Mouse (Mus musculus) midbrain, embryonic 10.5 days (tissue): ENCODE results near the gene Zzz3. TPM values are rescaled to one million over a fixed set of nuclear protein-coding genes. Genes with fewer than 3 reads are reported as not detected.

Experiments used
- DNase-seq: peaks from one replicate; pipeline ENCODE4 v3.0.0-alpha.2; 2017; ENCODE audit warnings: low spot score
- H3K27ac ChIP-seq: fragments of 300-500 bp; sonication (generic); replicated peaks from 2 replicates; pipeline ENCODE4 v1.5.1; 2016; ENCODE audit warnings: mild to moderate bottlenecking
- H3K27me3 ChIP-seq: fragments of 300-500 bp; sonication (generic); 2 replicates; pipeline ENCODE4 v1.6.1; 2016; ENCODE audit warnings: low read depth, mild to moderate bottlenecking; ENCODE audit not compliant: poor library complexity, severe bottlenecking
- H3K36me3 ChIP-seq: fragments of 300-500 bp; sonication (generic); 2 replicates; pipeline ENCODE4 v1.6.1; 2016; ENCODE audit warnings: mild to moderate bottlenecking, moderate library complexity
- H3K4me1 ChIP-seq: fragments of 300-500 bp; sonication (generic); 2 replicates; pipeline ENCODE4 v1.6.1; 2016
- H3K4me3 ChIP-seq: fragments of 300-500 bp; sonication (generic); 2 replicates; pipeline ENCODE4 v1.5.1; 2016; ENCODE audit warnings: mild to moderate bottlenecking, moderate library complexity
- H3K9me3 ChIP-seq: fragments of 300-500 bp; sonication (generic); replicated peaks from 2 replicates; pipeline ENCODE4 v1.6.1; 2016; ENCODE audit warnings: mild to moderate bottlenecking
- WGBS: fragments of 180-500 bp; shearing (Covaris S2); methylation state at CpG from one replicate; pipeline ENCODE4 v1.1.7; 2016; 5-methylcytosine and 5-hydroxymethylcytosine counted together
- polyA plus RNA-seq: library from polyadenylated mRNA; unstranded; fragments of >200 nt; fragmentation: Nextera tagmentation; extraction: Ambion mirVana; gene quantifications from 2 replicates; pipeline ENCODE4 v1.2.1, GENCODE M21; 2016

Zzz3 gene
- polyA plus RNA-seq, 1 experiment from 2014 or later = 53.3 TPM

- no peaks in the 10 kb centered on the region for H3K9me3 ChIP-seq
- no peaks in the 10 kb centered on the region for H3K27me3 ChIP-seq
- H3K4me3 ChIP-seq = no peak overlapping the region
- H3K27ac ChIP-seq = no peak overlapping the region
- WGBS = 86% methylated on average over 7 of the region's 7 CpGs
- H3K4me1 ChIP-seq = peaks cover 9% of the 10 kb centered on the region
- DNase-seq = no peak
- peaks cover 60% of the 10 kb centered on the region for H3K36me3 ChIP-seq
Observed at GRCm38 (mm10) chr3:152359151-152359550, 36.1 kb upstream of the Zzz3 start.

GRCm38 (mm10) chr3:152364181-152364580 is 31.1 kb upstream of the Zzz3 start:
- peaks cover 97% of the 10 kb centered on the region for H3K36me3 ChIP-seq
- H3K27ac ChIP-seq = no peak overlapping the region
- H3K4me3 ChIP-seq = no peak overlapping the region
- 87% methylated on average over 2 of the region's 2 CpGs for WGBS
- DNase-seq = no peak
- no peaks in the 10 kb centered on the region for H3K4me1 ChIP-seq
- no peaks in the 10 kb centered on the region for H3K9me3 ChIP-seq
- no peaks in the 10 kb centered on the region for H3K27me3 ChIP-seq

- Histone ChIP-seq H3K27ac (no peak overlapping the region), H3K27me3 (no peaks in the 10 kb centered on the region), H3K36me3 (peaks cover 92% of the 10 kb centered on the region), H3K4me3 (no peak overlapping the region), H3K9me3 (no peaks in the 10 kb centered on the region), H3K4me1 (no peaks in the 10 kb centered on the region)
- no peak for DNase-seq
- WGBS = 92% methylated on average over 4 of the region's 4 CpGs
Observed at GRCm38 (mm10) chr3:152376063-152376462, 19.2 kb upstream of the Zzz3 start.

GRCm38 (mm10) chr3:152384106-152384505 is 11.2 kb upstream of the Zzz3 start:
- H3K36me3 ChIP-seq = peaks cover 83% of the 10 kb centered on the region
- no peak overlapping the region for H3K27ac ChIP-seq
- no peaks in the 10 kb centered on the region for H3K9me3 ChIP-seq
- WGBS = 79% methylated on average over 11 of the region's 11 CpGs
- H3K4me3 ChIP-seq = no peak overlapping the region
- no peaks in the 10 kb centered on the region for H3K27me3 ChIP-seq
- H3K4me1 ChIP-seq = no peaks in the 10 kb centered on the region
- no peak for DNase-seq

GRCm38 (mm10) chr3:152396278-152396987 is 1.2 kb downstream of the Zzz3 start:
- peak overlapping the region; percentile 84 for H3K4me3 ChIP-seq
- H3K27me3 ChIP-seq = no peaks in the 10 kb centered on the region
- peaks cover 29% of the 10 kb centered on the region for H3K4me1 ChIP-seq
- H3K36me3 ChIP-seq = peaks cover 31% of the 10 kb centered on the region
- no peaks in the 10 kb centered on the region for H3K9me3 ChIP-seq
- under 1% methylated on average over 88 of the region's 102 CpGs for WGBS
- peak; percentile 97 for DNase-seq
- peak overlapping the region; percentile 99 for H3K27ac ChIP-seq

GRCm38 (mm10) chr3:152396988-152397314 is 1.7 kb downstream of the Zzz3 start:
- no peak for DNase-seq
- Histone ChIP-seq H3K27ac (peak overlapping the region; percentile 99), H3K9me3 (no peaks in the 10 kb centered on the region), H3K36me3 (peaks cover 26% of the 10 kb centered on the region), H3K4me1 (peaks cover 31% of the 10 kb centered on the region), H3K4me3 (peak overlapping the region; percentile 84), H3K27me3 (no peaks in the 10 kb centered on the region)
- 4% methylated on average over 10 of the region's 10 CpGs for WGBS

- H3K27me3 ChIP-seq = no peaks in the 10 kb centered on the region
- H3K36me3 ChIP-seq = peaks cover 21% of the 10 kb centered on the region
- WGBS = 72% methylated on average over 9 of the region's 9 CpGs
- H3K4me3 ChIP-seq = peak overlapping the region; percentile 84
- H3K4me1 ChIP-seq = peaks cover 35% of the 10 kb centered on the region
- H3K9me3 ChIP-seq = no peaks in the 10 kb centered on the region
- DNase-seq = no peak
- peak overlapping the region; percentile 99 for H3K27ac ChIP-seq
Observed at GRCm38 (mm10) chr3:152397335-152397940, 2.2 kb downstream of the Zzz3 start.

GRCm38 (mm10) chr3:152400441-152400840 is 5.2 kb downstream of the Zzz3 start:
- Histone ChIP-seq H3K27me3 (no peaks in the 10 kb centered on the region), H3K36me3 (peaks cover 6% of the 10 kb centered on the region; the same call in 1 of the 2 replicates), H3K4me3 (no peak overlapping the region), H3K9me3 (no peaks in the 10 kb centered on the region), H3K4me1 (peaks cover 19% of the 10 kb centered on the region), H3K27ac (no peak overlapping the region)
- 88% methylated on average over 5 of the region's 5 CpGs for WGBS
- no peak for DNase-seq

GRCm38 (mm10) chr3:152400875-152401274 is 5.6 kb downstream of the Zzz3 start:
- 86% methylated on average over 3 of the region's 3 CpGs for WGBS
- Histone ChIP-seq H3K4me1 (peaks cover 19% of the 10 kb centered on the region), H3K27ac (no peak overlapping the region), H3K4me3 (no peak overlapping the region), H3K9me3 (no peaks in the 10 kb centered on the region), H3K36me3 (peaks cover 6% of the 10 kb centered on the region; the same call in 1 of the 2 replicates), H3K27me3 (no peaks in the 10 kb centered on the region)
- no peak for DNase-seq

GRCm38 (mm10) chr3:152401964-152402670 is 6.8 kb downstream of the Zzz3 start:
- Histone ChIP-seq H3K27me3 (no peaks in the 10 kb centered on the region), H3K36me3 (peaks cover 6% of the 10 kb centered on the region; the same call in 1 of the 2 replicates), H3K4me1 (peaks cover 18% of the 10 kb centered on the region), H3K4me3 (no peak overlapping the region), H3K9me3 (no peaks in the 10 kb centered on the region), H3K27ac (no peak overlapping the region)
- DNase-seq = no peak
- 84% methylated on average over 7 of the region's 7 CpGs for WGBS

- Histone ChIP-seq H3K4me1 (peaks cover 12% of the 10 kb centered on the region), H3K9me3 (no peaks in the 10 kb centered on the region), H3K4me3 (no peak overlapping the region), H3K27ac (no peak overlapping the region), H3K36me3 (peaks cover 6% of the 10 kb centered on the region; the same call in 1 of the 2 replicates), H3K27me3 (no peaks in the 10 kb centered on the region)
- 94% methylated on average over 3 of the region's 3 CpGs for WGBS
- no peak for DNase-seq
Observed at GRCm38 (mm10) chr3:152402671-152403066, 7.4 kb downstream of the Zzz3 start.

GRCm38 (mm10) chr3:152403827-152404226 is 8.6 kb downstream of the Zzz3 start:
- Histone ChIP-seq H3K4me1 (0 out of 2 replicates have a peak, but pooled peaks cover 6% of the 10 kb centered on the region), H3K27me3 (no peaks in the 10 kb centered on the region), H3K27ac (no peak overlapping the region), H3K36me3 (peaks cover 6% of the 10 kb centered on the region; the same call in 1 of the 2 replicates), H3K9me3 (no peaks in the 10 kb centered on the region), H3K4me3 (no peak overlapping the region)
- WGBS = 73% methylated on average over 2 of the region's 2 CpGs
- no peak for DNase-seq

- Histone ChIP-seq H3K36me3 (no peaks in the 10 kb centered on the region), H3K4me3 (no peak overlapping the region), H3K27me3 (no peaks in the 10 kb centered on the region), H3K9me3 (no peaks in the 10 kb centered on the region), H3K4me1 (0 out of 2 replicates have a peak, but pooled peaks cover 6% of the 10 kb centered on the region), H3K27ac (no peak overlapping the region)
- no peak for DNase-seq
- WGBS = 92% methylated on average over 7 of the region's 7 CpGs
Observed at GRCm38 (mm10) chr3:152405420-152405819, 10.1 kb downstream of the Zzz3 start.
